13 mouse cellular contexts compared by ENCODE assay signal in genomic region chr3:47280270-47280669, GRCm38 (mm10).
DNase-seq lines count a peak whose midpoint lies in the region; ATAC-seq and TF ChIP-seq lines count a peak whose summit lies in the region.
"Had no signal": no experiment of that assay in that cellular context is flagged by ENCODE, and none has a peak within 500 bp of the region (broad histone marks: within the 10 kb centered on the region; RNA-seq: fewer than 3 reads in every experiment).

No protein-coding gene starts in this region.

- 55% methylated on average over 5 of the region's 5 CpGs for WGBS in heart, embryonic 16.5 days

- no peak overlapping the region for H3K4me3 ChIP-seq in layer of hippocampus, adult 2 months
- H3K4me3 ChIP-seq in heart, embryonic 16.5 days (ENCODE audit: low read length), result no peak overlapping the region
- H3K4me3 ChIP-seq: megakaryocyte, embryonic 14.5 days had no signal

- no peak overlapping the region for H3K27ac ChIP-seq in layer of hippocampus, adult 2 months
- H3K27ac ChIP-seq in heart, embryonic 16.5 days (ENCODE audit: low read length), result no peak overlapping the region

- TF ChIP-seq CTCF in layer of hippocampus, adult 2 months (conservative IDR thresholded peaks at IDR 0.05), result no peak

- H3K9me3 ChIP-seq in heart, embryonic 16.5 days (replicated peaks; ENCODE audit: control insufficient read depth, low read length), result no peaks in the 10 kb centered on the region
- H3K9me3 ChIP-seq: megakaryocyte, embryonic 14.5 days had no signal

- no peaks in the 10 kb centered on the region for H3K36me3 ChIP-seq in heart, embryonic 16.5 days (ENCODE audit: control insufficient read depth, insufficient read depth)

- no peaks in the 10 kb centered on the region for H3K4me1 ChIP-seq in heart, embryonic 16.5 days (ENCODE audit: control insufficient read depth, insufficient read depth, low read length)
- H3K4me1 ChIP-seq: megakaryocyte, embryonic 14.5 days had no signal

- no peak overlapping the region for H3K9ac ChIP-seq in heart, embryonic 16.5 days (ENCODE audit: low read length)
- H3K9ac ChIP-seq: liver, postnatal 0 days had no signal

- peak; percentile 45 for ATAC-seq in heart, embryonic 16.5 days (replicated peaks; ENCODE audit: extremely low read depth, insufficient read depth, low FRiP score)
- ATAC-seq: intestine, postnatal 0 days; liver, postnatal 0 days had no signal

- H3K4me2 ChIP-seq in heart, embryonic 16.5 days (ENCODE audit: low read depth, low read length), result peak overlapping the region; percentile 21; the same call in 1 of the 2 replicates

- peak; percentile 2 for DNase-seq in embryo, embryonic 10.5 days (ENCODE audit: low spot score)
- DNase-seq in embryo, embryonic 9.5 days (ENCODE audit: extremely low spot score), result no peak
- DNase-seq in layer of hippocampus, postnatal 14 days (ENCODE audit: low spot score in 2 of 2), result peak; percentile 1 to 12
- no peak for DNase-seq in layer of hippocampus, adult 2 months (ENCODE audit: low spot score in 2 of 2)
- peak; percentile 69 for DNase-seq in retina, postnatal 1 day
- DNase-seq in lung, postnatal 14 days, result no peak
- no peak for DNase-seq in frontal cortex, postnatal 14 days (ENCODE audit: low spot score in 2 of 2)
- DNase-seq: adrenal gland, adult 2 months; liver, postnatal 0 days; thymus, postnatal 14 days had no signal

- H3K27me3 ChIP-seq in heart, embryonic 16.5 days (ENCODE audit: control insufficient read depth, insufficient read depth, low read length), result no peaks in the 10 kb centered on the region
- H3K27me3 ChIP-seq: megakaryocyte, embryonic 14.5 days had no signal

Comparison
In these comparisons a context has a peak if more than half of its experiments do, and no peak if none do; other contexts are left out.
1. DNase-seq: peak in embryo, embryonic 10.5 days (single experiment), layer of hippocampus, postnatal 14 days (2 of 2) and retina, postnatal 1 day (single experiment); none in embryo, embryonic 9.5 days (single experiment), layer of hippocampus, adult 2 months (0 of 2), lung, postnatal 14 days (single experiment) and frontal cortex, postnatal 14 days (0 of 2).